Mouse (Mus musculus) testis, adult 2 months (tissue): Measurements from ENCODE around the gene Pars2. TPM values are rescaled to one million over a fixed set of nuclear protein-coding genes. Genes with fewer than 3 reads are reported as not detected.

ENCODE experiments used
- H3K27ac ChIP-seq: fragments of 200-500 bp; 2 replicates; pipeline ENCODE4 v1.5.1; 2012; ENCODE audit warnings: low read depth, low read length; ENCODE audit not compliant: control insufficient read depth, insufficient read depth
- H3K27me3 ChIP-seq: fragments of 200-500 bp; 2 replicates; pipeline ENCODE4 v1.6.1; 2012; ENCODE audit warnings: mild to moderate bottlenecking, low read length, moderate library complexity; ENCODE audit not compliant: control insufficient read depth, insufficient read depth
- H3K36me3 ChIP-seq: fragments of 200-500 bp; 2 replicates; pipeline ENCODE4 v1.6.1; 2012; ENCODE audit warnings: mild to moderate bottlenecking, low read length; ENCODE audit not compliant: control insufficient read depth, insufficient read depth
- H3K4me1 ChIP-seq: fragments of 200-500 bp; 2 replicates; pipeline ENCODE4 v1.6.1; 2012; ENCODE audit warnings: low read length; ENCODE audit not compliant: control insufficient read depth, insufficient read depth
- H3K4me3 ChIP-seq: fragments of 200-500 bp; 2 replicates; pipeline ENCODE4 v1.5.1; 2012; ENCODE audit warnings: low read depth, mild to moderate bottlenecking, low read length, moderate library complexity, mixed read lengths; ENCODE audit not compliant: control insufficient read depth
- CTCF ChIP-seq: fragments of 200-500 bp; IDR thresholded peaks from 2 replicates; pipeline ENCODE4 v1.5.1; 2012; ENCODE audit warnings: low read depth, mild to moderate bottlenecking, inconsistent platforms, low read length, moderate library complexity; ENCODE audit not compliant: control insufficient read depth, insufficient read depth, insufficient replicate concordance
- POLR2A ChIP-seq: fragments of 200-500 bp; IDR thresholded peaks from 2 replicates; pipeline ENCODE4 v1.6.1; 2012; ENCODE audit warnings: low read depth, mild to moderate bottlenecking, inconsistent platforms, low read length, moderate library complexity; ENCODE audit not compliant: control insufficient read depth
- polyA plus RNA-seq: library from polyadenylated mRNA; depleted of rRNA; stranded (reverse); fragments of >200 nt; gene quantifications from 2 replicates; pipeline ENCODE4 v1.2.3, GENCODE M21; 2012

Pars2 gene
- polyA plus RNA-seq, 1 experiment: 2.3 TPM

DNA sequence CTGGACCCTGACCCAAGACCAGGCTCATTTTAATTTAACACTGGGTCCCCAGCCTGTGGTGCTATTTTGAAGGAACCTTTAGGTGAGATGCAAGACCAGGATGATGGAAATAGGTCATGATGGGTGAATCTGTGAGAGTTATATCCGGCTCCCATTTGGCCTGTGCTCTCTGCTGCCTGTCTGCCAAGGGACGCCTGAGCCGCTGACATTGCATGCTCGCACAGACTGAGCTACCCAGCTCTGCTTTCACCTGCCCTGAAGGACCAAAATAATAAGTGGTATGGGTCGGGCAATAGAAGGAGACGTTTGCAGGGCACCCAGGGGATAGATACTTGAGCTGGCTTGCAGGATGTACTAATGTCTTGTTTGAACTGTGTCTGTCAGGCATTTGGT lies 6.7 kb upstream of the Pars2 start:
- H3K27ac ChIP-seq: no peak overlapping the region
- TF ChIP-seq CTCF (no peak), POLR2A (no peak)
- H3K4me1 ChIP-seq: no peaks in the 10 kb centered on the region; the same call in 1 of the 2 replicates
- no peaks in the 10 kb centered on the region for H3K36me3 ChIP-seq
- H3K27me3 ChIP-seq: no peaks in the 10 kb centered on the region
- no peak overlapping the region for H3K4me3 ChIP-seq

DNA sequence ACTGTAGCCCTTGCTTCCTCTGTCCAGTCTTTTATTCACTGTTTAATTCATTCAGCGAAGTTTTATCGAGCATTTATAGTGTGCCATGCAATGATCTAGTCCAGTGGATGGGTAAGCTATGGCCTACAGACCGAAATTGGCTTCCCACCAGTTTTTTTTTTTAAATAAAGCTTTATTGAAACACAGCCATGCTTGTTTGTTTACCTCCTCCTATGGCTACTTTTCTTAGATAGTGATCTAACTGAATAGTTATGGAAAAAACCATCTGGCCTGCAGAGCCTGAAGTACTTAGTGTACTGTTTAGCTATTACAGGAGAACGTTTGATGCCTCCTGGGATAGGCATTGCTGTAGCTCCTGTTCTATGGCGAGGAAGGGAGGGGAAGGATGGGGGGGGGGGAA lies 5.1 kb upstream of the Pars2 start:
- TF ChIP-seq POLR2A (no peak), CTCF (no peak)

DNA sequence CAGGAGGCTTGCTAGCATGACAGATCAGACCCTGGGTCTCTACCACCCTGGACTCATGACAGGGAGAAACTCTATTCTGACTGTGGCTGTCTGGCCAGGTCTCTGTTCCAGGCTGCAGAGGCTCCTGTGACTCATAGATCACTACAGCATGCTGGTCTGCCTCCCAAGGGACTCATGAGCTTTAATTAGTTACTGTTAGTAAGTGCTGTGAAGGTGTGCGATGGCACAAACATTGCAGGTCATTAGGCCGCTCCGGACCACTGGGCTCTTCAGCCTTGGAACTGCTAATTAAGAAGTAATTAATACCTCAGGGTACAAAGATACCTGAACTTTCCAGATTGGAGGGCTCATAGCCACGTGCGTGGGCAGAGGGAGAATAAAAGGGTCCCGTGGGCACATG lies 3.7 kb upstream of the Pars2 start:
- TF ChIP-seq POLR2A (no peak), CTCF (no peak)
- H3K27me3 ChIP-seq: no peaks in the 10 kb centered on the region
- peaks cover 11% of the 10 kb centered on the region for H3K4me1 ChIP-seq
- H3K27ac ChIP-seq: no peak overlapping the region
- H3K4me3 ChIP-seq: no peak overlapping the region
- H3K36me3 ChIP-seq: no peaks in the 10 kb centered on the region

More for the DNA sequence above, 5.1 kb upstream of the Pars2 start:
- Histone ChIP-seq H3K27me3 (no peaks in the 10 kb centered on the region), H3K4me3 (no peak overlapping the region), H3K36me3 (no peaks in the 10 kb centered on the region), H3K27ac (no peak overlapping the region), H3K4me1 (peaks cover 3% of the 10 kb centered on the region)

DNA sequence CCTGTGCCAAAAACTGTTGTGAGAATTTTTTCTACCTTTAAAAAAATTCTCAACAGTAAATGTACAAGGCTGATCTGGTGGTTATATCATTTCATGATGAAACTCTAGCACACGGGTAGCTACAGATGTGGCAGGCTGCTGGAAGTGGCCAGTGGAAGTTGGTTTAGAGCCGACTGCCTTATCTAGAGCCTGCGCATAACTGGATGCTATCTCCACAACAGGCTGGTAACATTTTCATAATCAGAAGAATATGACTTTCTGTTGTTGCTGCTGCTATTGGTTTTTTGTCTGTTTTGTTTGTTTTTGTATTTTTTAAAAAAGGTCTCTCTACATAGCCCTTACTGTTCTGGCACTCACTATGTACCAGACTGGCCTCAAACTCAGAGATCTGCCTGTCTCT lies 1.7 kb downstream of the Pars2 start:
- no peaks in the 10 kb centered on the region for H3K27me3 ChIP-seq
- no peak overlapping the region for H3K4me3 ChIP-seq
- no peaks in the 10 kb centered on the region for H3K36me3 ChIP-seq
- TF ChIP-seq CTCF: no peak
- no peak for TF ChIP-seq POLR2A
- H3K4me1 ChIP-seq: peaks cover 11% of the 10 kb centered on the region
- no peak overlapping the region for H3K27ac ChIP-seq

DNA sequence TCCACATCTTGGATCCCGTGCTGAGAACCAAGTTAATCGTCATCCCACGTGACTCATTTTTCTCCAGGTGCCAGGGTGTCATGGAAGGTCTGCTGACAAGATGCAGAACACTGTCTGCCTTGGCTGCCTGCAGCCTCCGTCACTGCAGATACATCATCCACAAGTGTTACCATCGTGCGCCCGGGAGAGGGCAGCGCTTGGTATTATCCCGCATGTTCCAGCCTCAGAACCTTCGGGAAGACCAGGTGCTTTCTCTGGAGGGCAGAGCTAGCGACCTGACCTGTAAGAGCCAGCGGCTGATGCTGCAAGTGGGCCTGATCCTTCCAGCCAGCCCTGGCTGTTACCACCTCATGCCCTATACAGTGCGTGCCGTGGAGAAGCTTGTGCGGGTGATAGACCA lies 2.2 kb downstream of the Pars2 start:
- H3K4me1 ChIP-seq: peaks cover 11% of the 10 kb centered on the region
- peaks cover under 1% of the 10 kb centered on the region; the same call in 1 of the 2 replicates for H3K36me3 ChIP-seq
- no peaks in the 10 kb centered on the region for H3K27me3 ChIP-seq
- TF ChIP-seq POLR2A: 0 out of 2 replicates have a peak, but pooled peaks have one; percentile 10
- TF ChIP-seq CTCF: no peak
- H3K27ac ChIP-seq: no peak overlapping the region
- H3K4me3 ChIP-seq: no peak overlapping the region

DNA sequence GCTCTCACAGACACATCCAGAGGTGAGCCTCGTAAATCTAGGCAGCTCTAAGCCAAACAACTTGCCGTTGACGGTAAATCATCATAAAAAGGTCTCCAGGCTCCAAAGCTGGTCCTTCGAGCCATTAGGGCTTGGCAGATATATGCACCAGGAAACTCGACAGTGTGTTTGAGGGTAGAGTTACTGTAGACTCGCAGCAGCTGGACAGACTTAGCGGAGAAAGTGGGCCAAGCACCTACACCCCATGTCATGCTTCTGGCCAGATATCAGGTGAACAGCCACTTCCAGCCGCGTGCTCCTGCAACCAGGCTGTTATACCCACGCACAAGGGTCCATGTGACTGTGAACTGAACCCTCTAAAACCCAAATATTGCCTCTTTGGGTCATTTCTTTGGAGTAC lies 4.8 kb downstream of the Pars2 start:
- H3K36me3 ChIP-seq: peaks cover 1% of the 10 kb centered on the region; the same call in 1 of the 2 replicates
- no peak overlapping the region for H3K27ac ChIP-seq
- no peaks in the 10 kb centered on the region for H3K27me3 ChIP-seq
- H3K4me1 ChIP-seq: peaks cover 8% of the 10 kb centered on the region
- no peak for TF ChIP-seq POLR2A
- TF ChIP-seq CTCF: no peak
- H3K4me3 ChIP-seq: no peak overlapping the region

DNA sequence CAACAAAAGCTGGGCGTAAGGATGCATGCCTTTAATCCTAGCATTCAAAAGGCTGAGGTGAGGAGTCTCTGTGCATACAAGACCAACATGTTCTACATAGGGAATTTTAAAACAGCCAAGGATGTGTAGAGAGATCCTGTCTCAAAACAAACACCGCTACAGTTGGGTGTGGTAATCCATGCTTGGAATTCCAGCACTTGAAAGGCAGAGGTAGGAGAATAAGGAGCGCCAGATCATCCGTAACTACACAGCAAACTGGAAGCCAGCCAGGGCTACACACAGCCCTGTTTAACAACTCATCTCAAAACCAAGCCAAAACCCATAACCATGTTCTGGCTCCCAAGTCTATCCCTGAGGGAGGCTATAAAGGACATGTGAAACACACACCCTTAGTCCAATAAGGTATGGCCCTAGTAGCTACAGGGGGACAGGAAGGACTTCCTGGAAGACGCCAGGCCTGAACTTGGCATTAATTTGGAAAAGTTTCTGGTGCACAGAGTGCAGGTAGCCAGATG lies 13.1 kb downstream of the Pars2 start:
- TF ChIP-seq POLR2A (no peak), CTCF (no peak)
- no peaks in the 10 kb centered on the region for H3K4me1 ChIP-seq
- H3K36me3 ChIP-seq: peaks cover 5% of the 10 kb centered on the region
- no peak overlapping the region for H3K27ac ChIP-seq
- H3K4me3 ChIP-seq: no peak overlapping the region
- no peaks in the 10 kb centered on the region for H3K27me3 ChIP-seq

DNA sequence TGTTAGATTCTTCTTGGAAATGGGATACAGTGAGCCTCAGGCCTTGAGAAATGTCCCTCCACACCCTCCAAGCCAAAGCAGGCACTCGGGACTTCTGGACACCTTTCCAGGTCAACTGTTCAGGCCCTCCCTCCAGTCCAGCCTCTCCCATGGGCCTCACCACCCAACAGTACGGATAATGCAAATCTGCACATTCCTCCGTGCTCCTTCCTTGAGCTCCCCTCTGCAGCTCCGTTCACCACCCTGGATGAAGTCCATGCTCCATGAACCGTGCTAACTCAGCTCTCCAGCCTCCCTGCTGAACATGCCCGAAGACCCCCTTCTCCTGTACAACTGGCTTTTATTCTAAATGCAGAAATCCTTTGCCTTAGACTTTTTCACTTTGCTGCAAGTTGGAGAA lies 13.8 kb downstream of the Pars2 start:
- peaks cover 7% of the 10 kb centered on the region for H3K36me3 ChIP-seq
- TF ChIP-seq POLR2A (no peak), CTCF (no peak)
- H3K27ac ChIP-seq: no peak overlapping the region

More for the DNA sequence above, 13.8 kb downstream of the Pars2 start:
- Histone ChIP-seq H3K4me3 (no peak overlapping the region), H3K27me3 (no peaks in the 10 kb centered on the region), H3K4me1 (no peaks in the 10 kb centered on the region)
